Mouse (Mus musculus) midbrain, embryonic 14.5 days (tissue): ENCODE data around the gene Rpl19. TPM values are rescaled to one million over a fixed set of nuclear protein-coding genes. Genes with fewer than 3 reads are reported as not detected.

Experiments
- microRNA-seq: library from miRNA; unstranded; fragments of <30 nt; microRNA quantifications from one replicate; pipeline ENCODE4, GENCODE M21; 2016
- polyA plus RNA-seq: library from polyadenylated mRNA; unstranded; fragments of >200 nt; fragmentation: Nextera tagmentation; extraction: Ambion mirVana; gene quantifications from 2 replicates; pipeline ENCODE4 v1.2.1, GENCODE M21; 2014

The Rpl19 gene
- polyA plus RNA-seq, 1 experiment from 2014 or later: 685 TPM

Small RNA genes lying within 50 kb of the gene (microRNA-seq; reads per million reads assigned to microRNA genes)
- gene Gm27597: not detected

Other genes with a start within 250 kb of the Rpl19 start
- 363 and 413 TPM in 2 replicates for gene Rpl23, start 244.3 kb upstream of the Rpl19 start, polyA plus RNA-seq
- gene Lasp1, start 227.7 kb upstream of the Rpl19 start, polyA plus RNA-seq: 114 and 138 TPM in 2 replicates
- 32.4 and 36.5 TPM in 2 replicates for gene B230217C12Rik, start 185.9 kb upstream of the Rpl19 start, polyA plus RNA-seq
- 0.62 and 0.67 TPM in 2 replicates for gene Fbxo47, start 142.6 kb upstream of the Rpl19 start, polyA plus RNA-seq
- gene Plxdc1, start 40.3 kb upstream of the Rpl19 start, polyA plus RNA-seq: 0.96 and 1.2 TPM in 2 replicates
- 7.1 and 12.1 TPM in 2 replicates for gene Arl5c, start 30.5 kb upstream of the Rpl19 start, polyA plus RNA-seq
- gene Cacnb1, start 3.7 kb upstream of the Rpl19 start, polyA plus RNA-seq: 40.6 and 61.2 TPM in 2 replicates
- gene Stac2, start 26.8 kb downstream of the Rpl19 start, polyA plus RNA-seq: 2.9 and 4.1 TPM in 2 replicates
- gene Fbxl20, start 123.7 kb downstream of the Rpl19 start, polyA plus RNA-seq: 18.0 and 25.9 TPM in 2 replicates
- 55.9 and 69.7 TPM in 2 replicates for gene Med1, start 166.6 kb downstream of the Rpl19 start, polyA plus RNA-seq
- gene Cdk12, start 176.3 kb downstream of the Rpl19 start, polyA plus RNA-seq: 11.1 and 12.4 TPM in 2 replicates